Mouse (Mus musculus): ENCODE data around the gene Tgm4.
A peak's percentile ranks its signal among the peaks of the same experiment; 100 is the strongest.

Tgm4 gene

DNA sequence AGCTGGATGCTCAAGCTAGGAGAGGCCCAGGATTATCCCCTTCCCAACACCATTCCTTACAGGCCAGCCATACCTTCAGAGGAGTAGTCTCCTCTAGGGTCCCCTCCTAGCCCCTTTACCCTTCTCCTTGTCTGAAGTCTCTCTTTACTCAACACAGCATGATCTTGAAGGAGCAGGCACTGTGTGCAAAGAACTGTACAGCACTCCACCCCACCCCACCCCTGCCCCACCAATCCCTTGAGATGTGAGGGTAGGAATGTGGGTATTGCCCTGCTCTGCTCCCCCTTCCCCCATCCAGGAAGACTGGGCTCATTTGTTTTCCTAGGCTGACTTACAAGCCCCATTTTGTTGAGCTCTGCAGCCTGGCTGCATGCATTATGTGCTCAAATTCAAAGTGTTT, 69.8 kb downstream of the Tgm4 start:
- no peak for DNase-seq (ENCODE audit: low spot score in 2 of 2)

DNA sequence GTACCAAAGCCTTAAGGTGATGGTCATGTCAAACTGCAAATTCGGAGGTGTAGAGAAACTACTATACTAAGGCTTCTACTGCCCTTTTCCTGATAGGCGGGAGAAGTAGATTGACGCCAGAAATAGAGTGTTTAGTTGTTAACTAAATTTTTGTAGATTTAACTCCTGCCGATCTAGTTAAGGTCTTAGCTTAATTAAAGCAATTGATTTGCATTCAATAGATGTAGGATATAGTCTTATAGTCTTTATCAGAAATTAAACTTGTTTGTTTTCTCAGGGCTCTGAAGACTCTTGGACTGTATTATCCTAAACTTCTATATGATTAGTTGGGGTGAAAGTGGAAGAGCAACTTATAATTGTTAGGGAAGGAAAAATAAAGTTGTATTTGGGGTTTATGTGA, 72.7 kb downstream of the Tgm4 start:
- DNase-seq (ENCODE audit: low spot score in 2 of 2), result no peak

DNA sequence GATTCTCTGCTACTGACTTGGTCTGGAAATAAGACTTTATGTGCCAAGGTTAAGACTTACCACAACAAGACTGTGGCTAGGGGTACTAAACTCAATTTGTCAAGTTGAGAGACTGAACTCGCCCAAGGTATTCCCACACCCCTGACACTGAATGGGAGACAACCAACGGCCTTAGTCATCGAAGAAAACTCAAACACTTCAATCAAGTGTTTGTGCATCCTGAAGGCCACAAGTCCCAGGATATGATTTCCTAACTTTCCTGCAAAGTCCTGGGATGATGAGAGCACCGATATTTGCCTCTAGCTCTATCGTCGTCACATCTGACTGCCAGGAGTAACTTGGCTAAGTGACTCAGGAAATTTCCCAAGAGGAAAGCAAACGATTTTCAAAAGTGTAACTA, 74.7 kb downstream of the Tgm4 start:
- no peak for DNase-seq (ENCODE audit: low spot score in 2 of 2)

DNA sequence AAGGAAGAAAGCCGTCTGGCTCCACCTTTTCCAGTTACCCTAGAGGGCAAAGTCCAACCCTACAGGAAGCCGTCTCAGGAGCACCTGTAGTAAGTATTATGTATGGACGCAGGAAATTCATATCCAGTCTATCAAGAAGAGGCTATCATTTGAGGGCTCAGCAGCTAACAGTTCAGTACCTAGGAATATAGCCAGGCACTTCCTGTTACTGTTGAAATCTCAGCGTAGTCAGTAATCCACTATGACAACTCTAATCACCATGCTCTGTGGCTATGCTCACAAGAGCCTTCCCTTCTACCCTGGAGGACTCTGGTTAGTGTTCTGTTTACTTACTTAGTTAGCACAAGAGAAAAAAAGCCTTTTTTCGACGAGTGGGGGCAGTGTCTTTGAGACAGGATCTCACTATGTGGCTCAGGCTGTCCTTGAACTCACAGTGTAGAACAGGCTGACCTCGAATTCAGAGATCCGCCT, 77.3 kb downstream of the Tgm4 start:
- no peak for DNase-seq (ENCODE audit: low spot score in 2 of 2)

DNA sequence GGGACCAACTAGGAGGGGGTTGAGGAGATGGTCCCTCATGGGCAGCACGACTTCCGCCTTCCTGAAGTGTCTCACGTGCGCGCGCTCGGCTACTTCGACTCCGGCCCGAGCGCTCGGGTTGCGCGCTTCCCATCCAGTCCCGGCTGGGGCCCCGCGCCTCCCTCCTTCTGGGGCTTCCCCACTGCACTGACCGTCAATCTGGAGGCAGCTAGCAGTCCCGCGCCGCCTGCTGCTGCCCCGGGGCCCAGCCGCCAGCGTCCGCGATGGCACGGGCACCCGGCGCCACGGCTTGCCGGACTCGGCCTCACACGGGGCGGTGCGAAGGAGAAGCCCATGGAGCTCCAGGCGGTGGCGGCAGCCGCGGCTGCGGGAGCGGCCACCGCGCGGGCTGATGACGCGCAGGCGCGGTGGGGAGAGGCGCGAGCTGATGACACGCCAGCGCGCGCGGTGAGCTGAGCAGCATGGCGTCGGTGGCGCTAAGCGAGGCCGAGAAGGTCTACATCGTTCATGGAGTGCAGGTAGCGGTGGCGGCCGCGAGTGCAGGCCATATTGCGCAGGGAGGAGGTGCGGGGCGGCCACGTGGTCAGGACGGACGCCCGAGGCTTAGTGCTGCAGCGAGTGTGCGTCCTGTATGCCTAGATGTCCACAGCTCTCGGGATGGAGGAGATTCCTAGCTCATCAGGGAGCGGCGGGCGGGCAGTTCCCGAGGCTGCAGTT, 78.4 kb downstream of the Tgm4 start, which contains the start of the genes Zdhhc3 and Exosc7:
TSS of gene Zdhhc3 (minus strand) at position 401 of the 717 bp plus-strand sequence.
TSS of gene Exosc7 (plus strand) at position 411 of the 717 bp plus-strand sequence.
- peak; percentile 82 for DNase-seq (ENCODE audit: low spot score in 2 of 2)

DNA sequence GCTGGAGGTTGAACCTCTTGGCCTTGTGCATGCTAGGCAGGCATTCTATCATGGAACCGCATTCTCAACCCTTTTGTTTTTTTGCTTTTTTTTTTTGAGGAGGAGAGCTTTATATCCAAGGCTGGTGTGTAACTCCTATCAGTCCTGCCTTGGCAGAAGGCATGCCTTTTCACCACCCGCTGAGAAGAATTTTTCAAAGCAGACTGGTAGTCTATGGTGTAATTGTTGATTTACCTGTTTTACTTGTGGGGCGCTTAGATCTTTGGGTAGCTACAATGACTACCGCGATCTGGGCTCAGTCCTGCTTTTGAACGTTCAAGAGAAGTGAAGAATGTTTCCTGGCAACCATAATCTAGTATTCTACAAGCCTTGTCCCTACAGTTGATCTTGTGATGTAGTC, 79.4 kb downstream of the Tgm4 start:
- DNase-seq (ENCODE audit: low spot score in 2 of 2), result no peak

GRCm38 (mm10) chr9:123115566-123115965, 81.0 kb downstream of the Tgm4 start:
- no peak for DNase-seq (ENCODE audit: low spot score in 2 of 2)

All from urinary bladder, postnatal 36 days (tissue).